Mouse (Mus musculus): Measurements from ENCODE around the gene 4933402N03Rik.

DNA sequence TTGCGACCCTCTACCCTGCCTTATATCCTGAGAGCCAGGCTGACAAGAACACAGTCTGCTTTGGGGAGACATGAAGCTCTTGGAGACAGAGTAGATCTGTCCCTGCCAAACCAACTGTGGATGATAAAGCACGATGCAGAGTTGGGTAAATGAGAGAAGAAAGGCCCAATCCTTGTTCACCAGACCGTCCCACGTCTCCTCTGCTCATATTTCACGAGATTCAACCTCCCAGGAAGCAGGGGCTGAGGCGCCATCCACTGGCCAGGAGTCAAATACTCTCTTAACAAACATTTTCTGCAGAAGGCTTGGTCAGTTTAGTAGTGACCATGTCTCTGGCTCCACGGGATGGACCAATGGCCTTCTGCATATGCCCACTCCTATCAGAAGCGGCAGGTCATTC lies 38.2 kb upstream of the 4933402N03Rik start:
- no peak for TF ChIP-seq CTCF (IDR thresholded peaks at IDR 0.05; ENCODE audit: extremely low read depth, insufficient read length, insufficient replicate concordance, low read depth, low read length)
- TF ChIP-seq POLR2A (IDR thresholded peaks at IDR 0.05; ENCODE audit: low read depth, low read length) = no peak

Data from small intestine, adult 2 months (tissue).